Mouse (Mus musculus) lung, adult 2 months (tissue): ENCODE results near the gene Ppil1.

ENCODE experiments used
- CTCF ChIP-seq: fragments of 200-500 bp; IDR thresholded peaks from 2 replicates; pipeline ENCODE4 v1.5.1; 2011; ENCODE audit warnings: mild to moderate bottlenecking, low read length, control low read depth; ENCODE audit not compliant: insufficient read depth
- POLR2A ChIP-seq: fragments of 200-500 bp; IDR thresholded peaks from 2 replicates; pipeline ENCODE4 v1.6.1; 2011; ENCODE audit warnings: low read depth, mild to moderate bottlenecking, control low read depth, low read length, borderline replicate concordance; ENCODE audit errors: extremely low read depth

DNA sequence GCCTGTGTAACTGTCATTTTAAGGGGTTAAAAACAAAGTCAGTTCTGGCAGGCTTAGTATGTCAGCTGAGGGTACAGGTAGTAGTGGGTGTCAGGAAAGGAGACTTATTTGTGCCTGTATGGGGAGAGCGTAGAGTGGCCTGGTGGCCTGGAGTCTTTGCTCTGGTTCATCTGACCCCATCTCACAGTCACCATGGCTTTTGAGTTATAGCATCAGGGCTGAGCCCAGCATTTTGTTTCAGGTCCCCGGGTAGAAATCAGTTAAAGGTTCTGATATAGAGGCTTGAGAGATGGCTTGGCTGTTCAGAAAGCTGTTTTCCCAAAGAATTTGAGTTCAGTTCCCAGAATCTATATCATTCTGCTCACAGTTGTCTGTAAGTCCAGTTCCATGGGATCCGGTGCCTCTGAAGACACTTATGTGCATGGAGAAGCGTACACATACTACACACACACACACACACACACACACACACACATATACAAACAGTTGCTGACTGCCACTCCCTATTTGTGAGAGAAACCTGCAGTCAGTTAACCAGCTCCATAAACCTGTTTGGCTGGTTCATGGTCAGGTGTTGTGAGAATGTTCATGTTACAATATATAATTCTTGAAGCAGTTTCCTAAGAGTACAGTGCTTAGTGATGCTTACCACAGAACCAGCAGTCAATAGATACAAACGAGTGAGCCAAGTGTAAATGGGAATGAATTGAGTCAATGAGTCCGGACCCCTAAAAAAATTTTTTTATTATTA is 4.1 kb upstream of the Ppil1 start:
- TF ChIP-seq CTCF = no peak
- TF ChIP-seq POLR2A = no peak
